Mouse (Mus musculus) layer of hippocampus, adult 11-12 months (tissue): ENCODE data around the gene Tuba4a.

Source experiments
- DNase-seq: peaks from one replicate; pipeline ENCODE4 v3.0.0; 2022; ENCODE audit warnings: low spot score

The Tuba4a gene

DNA sequence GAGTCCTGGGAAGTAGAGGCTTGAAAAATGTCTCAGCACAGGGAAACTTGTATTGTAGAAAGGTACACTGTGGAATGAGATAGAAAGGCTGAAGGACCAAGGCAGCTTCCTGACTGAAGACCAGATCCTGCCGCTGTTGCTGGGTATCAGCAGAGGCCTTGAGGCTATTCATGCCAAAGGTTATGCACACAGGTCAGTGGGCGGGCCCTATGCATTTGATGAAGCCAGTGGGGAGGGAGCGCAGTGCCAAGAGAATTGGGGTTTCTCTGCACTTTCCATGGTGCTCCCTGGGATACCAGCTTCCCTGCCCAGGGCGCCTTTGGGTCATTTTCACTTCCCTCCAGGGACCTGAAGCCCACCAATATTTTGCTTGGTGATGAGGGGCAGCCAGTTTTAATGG is 7.1 kb downstream of the Tuba4a start:
- DNase-seq = no peak

GRCm38 (mm10) chr1:75211141-75211708 is 8.4 kb downstream of the Tuba4a start:
- DNase-seq = no peak

DNA sequence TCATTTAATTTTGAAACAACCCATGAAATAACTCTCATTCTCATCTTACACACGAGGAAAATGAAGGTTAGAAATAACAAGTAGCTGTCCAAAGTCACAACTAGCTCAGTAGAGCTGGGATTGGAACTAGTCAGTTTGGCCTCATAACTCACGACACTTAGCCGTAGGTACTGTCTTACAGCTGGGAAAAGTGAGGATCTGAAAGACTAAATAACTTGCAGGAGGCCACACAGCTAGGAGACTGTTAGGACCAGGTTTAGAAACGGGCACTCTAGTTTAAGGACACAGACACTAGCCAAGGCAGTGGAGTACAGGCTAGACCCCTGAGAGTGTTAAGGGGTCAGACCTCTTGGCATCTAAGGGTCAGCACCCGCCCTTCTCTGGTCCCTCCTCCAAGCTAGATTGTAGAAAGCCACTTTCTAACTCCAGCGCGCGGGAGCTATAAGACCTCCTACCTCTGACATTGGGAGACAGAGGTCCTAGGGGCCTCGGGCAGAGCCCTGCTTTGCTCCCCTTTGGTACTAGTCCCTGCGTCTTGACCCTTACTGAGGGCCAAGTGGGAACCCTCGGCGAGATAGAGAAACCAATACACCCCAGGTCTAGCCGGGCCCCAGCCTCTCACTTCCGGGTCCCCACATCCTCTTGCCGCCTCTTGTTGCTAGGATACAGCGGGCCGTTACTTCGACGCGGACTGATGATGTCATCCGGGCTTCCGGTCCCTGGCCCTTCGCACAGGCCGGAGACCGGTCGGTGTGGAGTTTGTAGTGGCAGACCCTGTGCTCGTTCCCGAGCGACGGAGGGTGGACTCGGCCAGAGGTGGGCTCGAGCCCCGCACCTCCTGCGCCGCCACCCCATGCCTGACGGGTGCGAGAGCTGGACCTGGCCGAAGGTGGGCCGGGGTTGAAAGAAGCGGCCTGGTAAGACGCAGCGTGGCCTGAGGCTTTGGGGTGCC is 9.3 kb downstream of the Tuba4a start, which contains the start of the genes Glb1l and Stk16:
Gene Glb1l (minus strand): TSS at position 678 of the 952 bp plus-strand sequence.
Gene Stk16 (plus strand): TSS at position 703 of the 952 bp plus-strand sequence.
- peak; percentile 98 for DNase-seq

- no peak for DNase-seq
These were observed 10.5 kb downstream of the Tuba4a start for GRCm38 (mm10) chr1:75208967-75209678.

- no peak for DNase-seq
These were observed 18.4 kb downstream of the Tuba4a start for GRCm38 (mm10) chr1:75201236-75201635.

DNA sequence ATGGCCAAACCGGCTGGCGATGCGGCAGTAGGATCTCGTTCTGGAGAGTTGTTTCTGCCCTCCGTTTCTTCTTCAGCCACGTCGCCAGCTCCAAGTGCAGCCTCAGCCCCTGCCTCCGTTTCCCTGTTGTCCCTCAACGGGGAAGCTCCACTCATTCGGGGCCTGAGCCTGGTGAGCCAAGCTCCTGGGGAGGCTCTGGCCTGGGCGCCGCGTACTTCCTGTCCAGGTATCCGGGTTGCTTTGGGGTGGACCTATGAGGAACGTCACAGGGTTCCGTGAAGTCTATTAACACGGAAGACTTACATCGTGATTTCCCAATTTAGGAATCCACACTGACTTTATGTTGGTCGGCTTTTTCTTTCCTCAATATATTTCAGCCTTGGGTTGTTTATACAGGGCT is 27.2 kb downstream of the Tuba4a start:
- DNase-seq = no peak

GRCm38 (mm10) chr1:75191622-75192402 is 27.9 kb downstream of the Tuba4a start, which contains the start of the genes Ankzf1 and Atg9a:
Ankzf1 (plus strand) TSS chr1:75192151.
Atg9a (minus strand) TSS chr1:75192196.
- DNase-seq = peak; percentile 97

GRCm38 (mm10) chr1:75191258-75191621 is 28.4 kb downstream of the Tuba4a start:
- no peak for DNase-seq

- no peak for DNase-seq
These were observed 29.1 kb downstream of the Tuba4a start for GRCm38 (mm10) chr1:75190577-75190976.

- DNase-seq = no peak
These were observed 31.7 kb downstream of the Tuba4a start for GRCm38 (mm10) chr1:75187914-75188483.

GRCm38 (mm10) chr1:75187126-75187525 is 32.5 kb downstream of the Tuba4a start:
- DNase-seq = no peak

- no peak for DNase-seq
These were observed 34.2 kb downstream of the Tuba4a start for GRCm38 (mm10) chr1:75185495-75185894.

- no peak for DNase-seq
These were observed 37.5 kb downstream of the Tuba4a start for GRCm38 (mm10) chr1:75182160-75182559.

- no peak for DNase-seq
These were observed 38.2 kb downstream of the Tuba4a start for GRCm38 (mm10) chr1:75181377-75181870.

DNA sequence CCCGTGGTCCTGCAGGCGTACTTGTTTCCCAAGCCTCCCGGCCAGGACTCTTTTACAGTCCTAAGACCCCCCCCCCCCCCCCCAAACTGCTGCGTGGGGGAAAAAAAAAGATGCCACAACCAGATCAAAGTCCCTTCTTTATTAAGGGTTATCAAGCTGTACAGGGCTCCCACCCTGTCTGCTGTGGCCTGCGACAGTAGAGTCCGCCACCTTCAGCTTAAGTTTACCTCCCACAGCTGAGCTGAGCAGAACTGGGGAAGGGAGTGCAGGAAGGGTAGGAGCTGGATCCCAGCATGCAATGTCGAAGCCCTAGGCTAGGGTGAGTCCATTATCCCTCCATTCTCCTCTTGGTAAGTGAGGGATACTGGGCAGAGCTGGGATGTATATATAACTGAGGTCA is 38.9 kb downstream of the Tuba4a start:
- no peak for DNase-seq

DNA sequence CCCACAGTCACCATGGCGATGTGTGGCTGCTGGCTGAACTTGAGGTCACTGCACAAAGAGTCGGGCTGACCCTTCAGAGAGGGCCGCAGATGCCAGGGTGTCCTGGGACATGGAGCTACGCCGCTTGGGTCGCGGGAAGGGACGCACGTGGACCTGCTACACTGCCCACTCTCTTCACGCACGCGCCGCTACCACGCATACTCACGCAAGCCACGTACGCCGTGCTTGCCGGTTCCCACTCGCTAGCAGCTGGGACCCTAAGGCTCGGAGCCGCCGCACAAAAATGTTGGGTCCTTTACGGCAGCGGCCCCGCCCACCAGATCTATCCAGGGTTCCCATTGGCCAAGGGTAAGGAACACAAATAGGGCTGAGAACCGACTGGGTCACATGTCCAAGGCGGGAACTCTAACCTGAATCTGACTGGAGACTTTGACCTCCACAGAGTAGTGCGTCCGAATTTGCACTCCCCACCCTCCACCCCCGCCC is 39.5 kb downstream of the Tuba4a start, which contains the start of gene Abcb6:
Gene Abcb6 (minus strand): TSS at position 288 of the 486 bp plus-strand sequence.
- DNase-seq = peak; percentile 93

DNA sequence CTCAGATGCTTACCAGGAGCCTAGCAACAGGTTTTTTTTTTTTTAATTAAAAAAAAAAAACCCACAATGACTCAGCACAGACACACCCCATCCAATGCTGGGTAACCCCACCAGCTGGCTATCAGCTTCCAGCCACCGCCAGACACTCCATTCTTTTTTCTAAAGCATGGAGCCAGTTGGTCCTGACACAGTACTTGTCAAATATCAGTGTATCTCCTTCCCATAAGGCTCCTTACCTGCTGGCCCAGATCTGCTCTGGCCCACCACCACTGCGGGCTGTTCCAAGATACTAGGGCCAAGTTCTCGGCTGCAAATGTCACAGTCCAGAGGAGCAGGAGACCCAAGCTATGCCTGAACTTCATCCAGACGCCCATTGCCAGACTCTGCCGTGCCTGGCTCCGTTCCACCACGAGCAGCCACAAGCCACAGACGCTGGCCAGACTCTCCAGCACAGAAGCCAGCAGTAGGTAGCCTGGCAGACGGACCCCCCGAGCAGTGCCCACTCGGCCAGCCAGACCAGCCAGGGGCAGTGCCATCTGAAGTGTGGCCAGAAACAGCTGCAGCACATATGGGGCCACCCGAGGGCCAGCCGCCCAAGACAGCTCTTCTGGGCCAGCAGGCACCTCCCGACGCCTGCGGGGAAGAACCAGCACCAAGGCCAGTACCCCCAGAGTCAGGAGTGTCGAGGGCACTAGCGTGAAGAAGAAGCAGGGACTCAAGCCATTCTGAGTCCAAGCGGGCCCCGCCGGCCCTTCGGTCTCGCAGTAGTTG is 40.1 kb downstream of the Tuba4a start:
- peak; percentile 48 for DNase-seq

- DNase-seq = peak; percentile 96
These were observed 50.9 kb downstream of the Tuba4a start, which contains the start of gene Zfand2b for GRCm38 (mm10) chr1:75168472-75169464. Zfand2b (plus strand) TSS chr1:75168646.

DNA sequence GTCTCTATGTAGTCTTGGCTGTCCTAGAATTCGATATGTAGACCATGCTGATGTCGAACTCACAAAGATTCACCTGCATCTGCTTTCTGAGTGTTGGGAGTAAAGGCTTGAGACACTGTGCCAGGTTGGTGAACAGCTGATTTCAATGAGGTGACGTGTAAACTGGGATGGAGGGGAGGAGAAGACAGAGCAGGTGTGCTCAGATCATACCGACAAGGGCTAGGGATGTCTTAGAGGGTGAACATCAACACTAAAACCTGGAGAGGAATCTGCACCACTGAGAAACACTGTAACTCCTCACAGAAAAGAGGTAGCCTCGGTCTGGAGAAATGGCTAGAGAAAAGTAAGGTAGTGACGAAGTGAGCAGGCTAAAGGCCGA is 51.6 kb downstream of the Tuba4a start:
- DNase-seq = no peak
